Comparison of ENCODE assay signal across 13 mouse cellular contexts in genomic region chr8:103911287-103912015, GRCm38 (mm10).
"Had no signal": no experiment of that assay in that cellular context is flagged by ENCODE, and none has a peak within 500 bp of the region (broad histone marks: within the 10 kb centered on the region; RNA-seq: fewer than 3 reads in every experiment).

No protein-coding gene starts in this region.

- DNase-seq: lung, adult 18-20 months; lung, embryonic 14.5 days; lung, postnatal 10 days; lung, postnatal 4 days; midbrain, embryonic 14.5 days; retina, postnatal 1 day; right cerebral cortex, adult 18-20 months; right cerebral cortex, postnatal 25 days; right cerebral cortex, postnatal 4 days; spleen, adult 18-20 months; thymus, adult 2 months; thymus, postnatal 25 days; thymus, postnatal 4 days had no signal
